Mouse (Mus musculus) heart, adult 2 months (tissue): ENCODE data around the gene Nabp2. TPM values are rescaled to one million over a fixed set of nuclear protein-coding genes. Genes with fewer than 3 reads are reported as not detected.

Source experiments
- DNase-seq, 2 experiments: peaks; one replicate each; pipeline ENCODE4 v3.0.0; 2021
- H3K27ac ChIP-seq: fragments of 200-600 bp; 2 replicates; pipeline ENCODE4 v1.8.1; 2022
- H3K27me3 ChIP-seq: fragments of 200-500 bp; 2 replicates; pipeline ENCODE4 v1.6.1; 2012; ENCODE audit warnings: mild to moderate bottlenecking, low read length, inconsistent platforms, mixed read lengths; ENCODE audit not compliant: control insufficient read depth, insufficient read depth
- H3K36me3 ChIP-seq: fragments of 200-500 bp; 2 replicates; pipeline ENCODE4 v1.6.1; 2012; ENCODE audit warnings: low read length, inconsistent platforms; ENCODE audit not compliant: control insufficient read depth, insufficient read depth
- H3K4me1 ChIP-seq: fragments of 200-500 bp; 2 replicates; pipeline ENCODE4 v1.6.1; 2011; ENCODE audit warnings: low read length; ENCODE audit not compliant: control insufficient read depth, insufficient read depth
- H3K4me3 ChIP-seq: fragments of 200-600 bp; 2 replicates; pipeline ENCODE4 v1.8.1; 2022
- H3K79me2 ChIP-seq: fragments of 200-500 bp; replicated peaks from 2 replicates; pipeline ENCODE4 v1.6.1; 2012; ENCODE audit warnings: mild to moderate bottlenecking, inconsistent platforms, low read length, moderate library complexity, mixed read lengths; ENCODE audit not compliant: control insufficient read depth, insufficient read depth
- H3K9ac ChIP-seq: fragments of 200-500 bp; 2 replicates; pipeline ENCODE4 v1.6.1; 2012; ENCODE audit warnings: low read depth, mild to moderate bottlenecking, control low read depth, inconsistent platforms, low read length, mixed read lengths
- CTCF ChIP-seq: fragments of 200-600 bp; IDR thresholded peaks from 2 replicates; pipeline ENCODE4 v1.8.1; 2022; ENCODE audit warnings: antibody characterized with exemption, mild to moderate bottlenecking, moderate library complexity
- EP300 ChIP-seq: fragments of 200-500 bp; IDR thresholded peaks from 2 replicates; pipeline ENCODE4 v1.6.1; 2011; ENCODE audit warnings: low read depth, low read length, control low read depth; ENCODE audit not compliant: insufficient read depth
- POLR2A ChIP-seq: fragments of 200-500 bp; IDR thresholded peaks from 2 replicates; pipeline ENCODE4 v1.6.1; 2011; ENCODE audit warnings: mild to moderate bottlenecking, low read depth, low read length, control low read depth; ENCODE audit not compliant: insufficient read depth
- WGBS: fragments of 180-500 bp; shearing (Covaris S2); methylation state at CpG from one replicate; pipeline ENCODE4 v1.1.7; 2018; 5-methylcytosine and 5-hydroxymethylcytosine counted together
- intact Hi-C: fragments of 180-260 bp; cut with DNase I; formaldehyde crosslinking; loops from one replicate; pipeline ENCODE4 v1.15.1; 2025
- polyA plus RNA-seq: library from polyadenylated mRNA; depleted of rRNA; stranded (reverse); fragments of >200 nt; gene quantifications from 2 replicates; pipeline ENCODE4 v1.2.3, GENCODE M21; 2012
- total RNA-seq, 2 experiments: library from RNA; stranded (reverse); gene quantifications; 2 replicates each; pipeline ENCODE4 v1.2.3; 2021

Nabp2 gene
- total and polyA plus RNA-seq, 3 experiments, result 25.1 to 48.2 (median 45.2) TPM

GRCm38 (mm10) chr10:128400338-128400737 is 11.0 kb downstream of the Nabp2 start:
- H3K4me3 ChIP-seq, result no peak overlapping the region
- H3K27me3 ChIP-seq, result no peaks in the 10 kb centered on the region
- 61% methylated on average over 5 of the region's 5 CpGs for WGBS
- TF ChIP-seq CTCF (no peak), EP300 (no peak), POLR2A (no peak)
- intact Hi-C loops, result no loop called here
- H3K79me2 ChIP-seq, result no peaks in the 10 kb centered on the region
- H3K9ac ChIP-seq, result no peak overlapping the region
- H3K27ac ChIP-seq, result no peak overlapping the region
- no peak for DNase-seq
- H3K4me1 ChIP-seq, result no peaks in the 10 kb centered on the region
- no peaks in the 10 kb centered on the region for H3K36me3 ChIP-seq

- TF ChIP-seq CTCF (no peak), POLR2A (no peak), EP300 (no peak)
- DNase-seq, result peak in 1 of 2 experiments; percentile 61
- no peak overlapping the region for H3K4me3 ChIP-seq
- H3K79me2 ChIP-seq, result no peaks in the 10 kb centered on the region
- intact Hi-C loops, result no loop called here
- WGBS, result 47% methylated on average over 7 of the region's 7 CpGs
- no peaks in the 10 kb centered on the region for H3K36me3 ChIP-seq
- H3K4me1 ChIP-seq, result no peaks in the 10 kb centered on the region
- no peak overlapping the region for H3K9ac ChIP-seq
- no peaks in the 10 kb centered on the region for H3K27me3 ChIP-seq
- no peak overlapping the region for H3K27ac ChIP-seq
Measured at GRCm38 (mm10) chr10:128397466-128397865, 13.8 kb downstream of the Nabp2 start.

- Histone ChIP-seq H3K36me3 (no peaks in the 10 kb centered on the region; the same call in 1 of the 2 replicates), H3K79me2 (no peaks in the 10 kb centered on the region), H3K27ac (no peak overlapping the region), H3K4me3 (no peak overlapping the region), H3K9ac (no peak overlapping the region), H3K27me3 (no peaks in the 10 kb centered on the region), H3K4me1 (peaks cover 1% of the 10 kb centered on the region; the same call in 1 of the 2 replicates)
- intact Hi-C loops, result no loop called here
- TF ChIP-seq CTCF (no peak), POLR2A (no peak), EP300 (no peak)
- DNase-seq, result no peak
- 57% methylated on average over 10 of the region's 10 CpGs for WGBS
Measured at GRCm38 (mm10) chr10:128396716-128397264, 14.5 kb downstream of the Nabp2 start.

- H3K4me1 ChIP-seq, result peaks cover 1% of the 10 kb centered on the region; the same call in 1 of the 2 replicates
- H3K27me3 ChIP-seq, result no peaks in the 10 kb centered on the region
- intact Hi-C loops, result no loop called here
- WGBS, result 47% methylated on average over 11 of the region's 11 CpGs
- DNase-seq, result no peak
- no peak for TF ChIP-seq POLR2A
- no peak for TF ChIP-seq CTCF
- no peak overlapping the region for H3K27ac ChIP-seq
- no peak overlapping the region for H3K4me3 ChIP-seq
- H3K9ac ChIP-seq, result no peak overlapping the region
- no peaks in the 10 kb centered on the region for H3K79me2 ChIP-seq
- no peaks in the 10 kb centered on the region; the same call in 1 of the 2 replicates for H3K36me3 ChIP-seq
Measured at GRCm38 (mm10) chr10:128396017-128396673, 15.1 kb downstream of the Nabp2 start.

- intact Hi-C loops, result no loop called here
Measured at GRCm38 (mm10) chr10:128391850-128392249, 19.4 kb downstream of the Nabp2 start.

GRCm38 (mm10) chr10:128390366-128390765 is 20.9 kb downstream of the Nabp2 start:
- DNase-seq, result no peak
- Histone ChIP-seq H3K4me3 (no peak overlapping the region), H3K27ac (no peak overlapping the region), H3K9ac (no peak overlapping the region), H3K27me3 (no peaks in the 10 kb centered on the region), H3K4me1 (peaks cover 3% of the 10 kb centered on the region), H3K36me3 (no peaks in the 10 kb centered on the region; the same call in 1 of the 2 replicates), H3K79me2 (no peaks in the 10 kb centered on the region)
- intact Hi-C loops, result no loop called here
- WGBS, result 91% methylated on average over 12 of the region's 12 CpGs
- TF ChIP-seq EP300, result no peak
- TF ChIP-seq CTCF, result no peak
- no peak for TF ChIP-seq POLR2A

More at GRCm38 (mm10) chr10:128391850-128392249, 19.4 kb downstream of the Nabp2 start:
- no peak for TF ChIP-seq POLR2A
- TF ChIP-seq EP300, result 0 out of 2 replicates have a peak, but pooled peaks have one; percentile 47
- peak in 1 of 2 experiments; percentile 62 for DNase-seq
- peaks cover 3% of the 10 kb centered on the region for H3K4me1 ChIP-seq
- no peak overlapping the region for H3K9ac ChIP-seq
- H3K27me3 ChIP-seq, result no peaks in the 10 kb centered on the region
- no peak overlapping the region for H3K4me3 ChIP-seq
- no peaks in the 10 kb centered on the region; the same call in 1 of the 2 replicates for H3K36me3 ChIP-seq
- no peak overlapping the region for H3K27ac ChIP-seq
- H3K79me2 ChIP-seq, result no peaks in the 10 kb centered on the region
- WGBS, result 48% methylated on average over 6 of the region's 6 CpGs
